Mouse (Mus musculus) T-helper 17 cell (primary cell): ENCODE data around the gene Rhod.

Experiments used
- in situ Hi-C, 2 experiments: fragments of 300-600 bp; cut with MboI, MseI; formaldehyde crosslinking; loops; 1 replicate in 1 of 2; 2 replicates in 1 of 2; pipeline ENCODE4 v1.15.1; 2025; ENCODE audit warnings: high pct_unique_total_duplicates in 2 of 2

Rhod gene

GRCm38 (mm10) chr19:4414631-4415030, 24.6 kb downstream of the Rhod start:
- in situ Hi-C loops, result loop anchor here (5.0 kb wide), 1 partner anchor 857 kb away; no protein-coding TSS in a partner anchor

GRCm38 (mm10) chr19:4409062-4409461, 30.2 kb downstream of the Rhod start:
- in situ Hi-C loops, result no loop called here

- in situ Hi-C loops, result no loop called here
Measured at GRCm38 (mm10) chr19:4404840-4405239, 34.4 kb downstream of the Rhod start.

GRCm38 (mm10) chr19:4398959-4399358, 40.3 kb downstream of the Rhod start:
- in situ Hi-C loops, result loop anchor here in 1 of 2 experiments (25.0 kb wide), 1 partner anchor 1463 kb away; no protein-coding TSS in a partner anchor

- in situ Hi-C loops, result loop anchor here in 1 of 2 experiments (25.0 kb wide), 1 partner anchor 1464 kb away; no protein-coding TSS in a partner anchor
Measured at GRCm38 (mm10) chr19:4398630-4398948, 40.6 kb downstream of the Rhod start.

- in situ Hi-C loops, result loop anchor here in 1 of 2 experiments (25.0 kb wide), 1 partner anchor 1464 kb away; no protein-coding TSS in a partner anchor
Measured at GRCm38 (mm10) chr19:4397798-4398629, 41.2 kb downstream of the Rhod start, which contains the start of gene Kdm2a. Kdm2a (minus strand) TSS chr19:4398285.

GRCm38 (mm10) chr19:4396998-4397797, 42.0 kb downstream of the Rhod start:
- in situ Hi-C loops, result loop anchor here in 1 of 2 experiments (25.0 kb wide), 1 partner anchor 1465 kb away; no protein-coding TSS in a partner anchor

GRCm38 (mm10) chr19:4396081-4396997, 42.9 kb downstream of the Rhod start:
- in situ Hi-C loops, result loop anchor here in 1 of 2 experiments (25.0 kb wide), 1 partner anchor 1466 kb away; no protein-coding TSS in a partner anchor

- in situ Hi-C loops, result loop anchor here in 1 of 2 experiments (25.0 kb wide), 1 partner anchor 1475 kb away; no protein-coding TSS in a partner anchor
Measured at GRCm38 (mm10) chr19:4387276-4387675, 52.0 kb downstream of the Rhod start.

- in situ Hi-C loops, result loop anchor here in 1 of 2 experiments (25.0 kb wide), 1 partner anchor 1477 kb away; no protein-coding TSS in a partner anchor
Measured at GRCm38 (mm10) chr19:4385026-4385425, 54.2 kb downstream of the Rhod start.

- in situ Hi-C loops, result loop anchor here in 1 of 2 experiments (25.0 kb wide), 1 partner anchor 1478 kb away; no protein-coding TSS in a partner anchor
Measured at GRCm38 (mm10) chr19:4384322-4384721, 54.9 kb downstream of the Rhod start.

GRCm38 (mm10) chr19:4383306-4383705, 55.9 kb downstream of the Rhod start:
- in situ Hi-C loops, result loop anchor here in 1 of 2 experiments (25.0 kb wide), 1 partner anchor 1479 kb away; no protein-coding TSS in a partner anchor

GRCm38 (mm10) chr19:4382303-4382702, 56.9 kb downstream of the Rhod start:
- in situ Hi-C loops, result loop anchor here in 1 of 2 experiments (25.0 kb wide), 1 partner anchor 1480 kb away; no protein-coding TSS in a partner anchor
